Mouse (Mus musculus): ENCODE results near the gene Gm8906.
"Not testable (repeated sequence)": the region's sequence is repeated elsewhere in the genome, so short reads cannot be mapped to it uniquely, and the experiment has no call there.

The Gm8906 gene

DNA sequence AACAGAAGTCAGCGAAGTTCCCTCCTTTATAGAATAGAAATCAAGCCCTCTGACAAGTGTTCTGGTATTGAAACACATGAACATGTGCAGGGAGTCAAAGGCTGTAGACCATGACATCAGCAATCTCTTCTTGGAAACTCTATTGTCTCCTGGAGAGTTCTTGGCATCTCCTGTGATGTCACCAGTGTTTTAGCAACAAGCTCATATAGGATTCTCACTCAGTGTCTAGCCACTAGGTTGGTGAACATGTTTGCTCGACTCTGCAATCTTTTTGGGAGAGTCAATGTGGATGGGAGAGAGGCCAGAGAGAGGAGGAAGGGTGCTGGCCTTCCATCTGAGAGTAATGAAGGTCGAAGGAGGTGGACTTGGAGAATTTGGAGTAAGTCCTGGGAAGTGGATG, at the start of gene Gm8906:
Gene Gm8906, plus strand, starts transcription at position 301 of the 400 bp plus-strand sequence.
- DNase-seq, result not testable (repeated sequence)

Measured in embryo, embryonic 11 days (tissue).